Mouse (Mus musculus) forebrain, embryonic 10.5 days (tissue): ENCODE measurements around the gene Ctnna2. TPM values are rescaled to one million over a fixed set of nuclear protein-coding genes. Genes with fewer than 3 reads are reported as not detected.

Experiments
- DNase-seq: peaks from one replicate; pipeline ENCODE4 v3.0.0-alpha.2; 2017; ENCODE audit warnings: low spot score; ENCODE audit errors: extremely low spot score
- H3K27ac ChIP-seq: fragments of 300-500 bp; sonication (generic); 2 replicates; pipeline ENCODE4 v1.5.1; 2016; ENCODE audit warnings: mild to moderate bottlenecking
- H3K27me3 ChIP-seq: fragments of 300-500 bp; sonication (generic); 2 replicates; pipeline ENCODE4 v1.6.1; 2016; ENCODE audit warnings: mild to moderate bottlenecking; ENCODE audit not compliant: poor library complexity, severe bottlenecking
- H3K36me3 ChIP-seq: fragments of 300-500 bp; sonication (generic); replicated peaks from 2 replicates; pipeline ENCODE4 v1.6.1; 2016; ENCODE audit warnings: mild to moderate bottlenecking, moderate library complexity
- H3K4me1 ChIP-seq: fragments of 300-500 bp; sonication (generic); 2 replicates; pipeline ENCODE4 v1.6.1; 2016
- H3K4me3 ChIP-seq: fragments of 300-500 bp; sonication (generic); 2 replicates; pipeline ENCODE4 v1.5.1; 2016; ENCODE audit warnings: mild to moderate bottlenecking, moderate library complexity
- H3K9me3 ChIP-seq: fragments of 300-500 bp; sonication (generic); 2 replicates; pipeline ENCODE4 v1.6.1; 2016; ENCODE audit warnings: mild to moderate bottlenecking, moderate library complexity
- WGBS: fragments of 180-500 bp; shearing (Covaris S2); methylation state at CpG from one replicate; pipeline ENCODE4 v1.1.7; 2016; 5-methylcytosine and 5-hydroxymethylcytosine counted together
- polyA plus RNA-seq: library from polyadenylated mRNA; unstranded; fragments of >200 nt; fragmentation: Nextera tagmentation; extraction: Ambion mirVana; gene quantifications from 2 replicates; pipeline ENCODE4 v1.2.1, GENCODE M21; 2016

Ctnna2 gene
- polyA plus RNA-seq, 1 experiment from 2014 or later: 16.1 TPM

GRCm38 (mm10) chr6:77441051-77441450 is 538.4 kb downstream of the Ctnna2 start:
- Histone ChIP-seq H3K9me3 (no peaks in the 10 kb centered on the region), H3K4me1 (no peaks in the 10 kb centered on the region), H3K4me3 (no peak overlapping the region), H3K27me3 (no peaks in the 10 kb centered on the region), H3K27ac (no peak overlapping the region), H3K36me3 (no peaks in the 10 kb centered on the region)
- WGBS: 87% methylated on average over 5 of the region's 5 CpGs
- DNase-seq: no peak

- Histone ChIP-seq H3K4me3 (no peak overlapping the region), H3K36me3 (no peaks in the 10 kb centered on the region), H3K27ac (no peak overlapping the region), H3K4me1 (no peaks in the 10 kb centered on the region), H3K27me3 (no peaks in the 10 kb centered on the region), H3K9me3 (no peaks in the 10 kb centered on the region)
- WGBS: 84% methylated on average over 4 of the region's 4 CpGs
- no peak for DNase-seq
Observed at GRCm38 (mm10) chr6:77430381-77430780, 549.1 kb downstream of the Ctnna2 start.

GRCm38 (mm10) chr6:77425746-77426145 is 553.8 kb downstream of the Ctnna2 start:
- Histone ChIP-seq H3K36me3 (no peaks in the 10 kb centered on the region), H3K4me3 (no peak overlapping the region), H3K27me3 (no peaks in the 10 kb centered on the region), H3K9me3 (no peaks in the 10 kb centered on the region), H3K4me1 (no peaks in the 10 kb centered on the region), H3K27ac (no peak overlapping the region)
- no peak for DNase-seq

GRCm38 (mm10) chr6:77424826-77425225 is 554.7 kb downstream of the Ctnna2 start:
- Histone ChIP-seq H3K27ac (no peak overlapping the region), H3K9me3 (no peaks in the 10 kb centered on the region), H3K27me3 (no peaks in the 10 kb centered on the region), H3K4me1 (no peaks in the 10 kb centered on the region), H3K4me3 (no peak overlapping the region), H3K36me3 (no peaks in the 10 kb centered on the region)
- no peak for DNase-seq
- 87% methylated on average over 4 of the region's 4 CpGs for WGBS

GRCm38 (mm10) chr6:77421564-77422139 is 557.8 kb downstream of the Ctnna2 start:
- Histone ChIP-seq H3K36me3 (no peaks in the 10 kb centered on the region), H3K27ac (no peak overlapping the region), H3K4me1 (no peaks in the 10 kb centered on the region), H3K27me3 (no peaks in the 10 kb centered on the region), H3K9me3 (no peaks in the 10 kb centered on the region), H3K4me3 (no peak overlapping the region)
- WGBS: 85% methylated on average over 3 of the region's 3 CpGs
- no peak for DNase-seq

GRCm38 (mm10) chr6:77416999-77417398 is 562.5 kb downstream of the Ctnna2 start:
- H3K27me3 ChIP-seq: no peaks in the 10 kb centered on the region
- DNase-seq: no peak
- H3K27ac ChIP-seq: no peak overlapping the region
- 88% methylated on average over 1 of the region's 1 CpGs for WGBS
- H3K36me3 ChIP-seq: no peaks in the 10 kb centered on the region
- H3K9me3 ChIP-seq: no peaks in the 10 kb centered on the region
- H3K4me3 ChIP-seq: no peak overlapping the region
- H3K4me1 ChIP-seq: peaks cover 18% of the 10 kb centered on the region

DNA sequence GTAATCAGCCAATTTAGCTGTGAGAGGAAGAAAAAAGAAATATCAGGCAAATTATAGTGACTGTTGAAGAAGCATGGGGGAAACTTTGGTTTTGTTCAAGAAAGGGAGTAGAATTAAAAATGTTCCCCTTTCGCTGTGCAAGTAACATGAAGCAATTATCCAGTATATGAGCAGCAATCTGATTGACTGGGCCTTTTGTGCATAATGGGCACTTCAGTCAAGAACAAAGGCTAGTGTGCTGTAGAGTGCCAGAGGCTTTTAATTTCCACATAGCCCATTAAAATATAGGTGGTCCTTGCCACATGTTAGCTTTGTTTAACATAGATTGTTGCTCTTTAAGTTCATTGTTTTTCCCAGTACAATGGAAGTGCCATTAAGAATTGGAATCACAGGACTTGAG is 566.0 kb downstream of the Ctnna2 start:
- Histone ChIP-seq H3K9me3 (no peaks in the 10 kb centered on the region), H3K27me3 (no peaks in the 10 kb centered on the region), H3K36me3 (no peaks in the 10 kb centered on the region), H3K4me3 (no peak overlapping the region), H3K4me1 (peaks cover 18% of the 10 kb centered on the region), H3K27ac (no peak overlapping the region)
- WGBS: 46% methylated on average over 1 of the region's 1 CpGs
- DNase-seq: no peak

DNA sequence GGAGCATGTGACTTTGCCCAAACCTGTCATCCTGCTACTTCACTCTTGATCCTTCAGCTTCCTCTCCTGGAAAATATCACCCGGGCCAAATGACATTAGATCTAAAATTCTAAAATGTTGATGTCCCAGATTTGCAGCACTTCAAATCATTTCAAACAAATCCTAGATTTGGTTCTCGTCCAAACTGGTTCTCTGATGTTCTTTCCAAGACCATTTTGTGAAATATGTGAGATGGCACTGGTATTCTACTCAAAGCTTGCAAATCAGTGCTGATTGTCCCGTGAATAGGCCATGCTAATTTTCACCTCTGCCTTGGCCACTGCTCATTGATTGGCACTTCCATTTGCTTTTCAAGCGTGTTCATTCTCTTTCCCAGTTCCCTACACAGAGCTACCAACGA is 571.0 kb downstream of the Ctnna2 start:
- Histone ChIP-seq H3K9me3 (no peaks in the 10 kb centered on the region), H3K36me3 (no peaks in the 10 kb centered on the region), H3K27me3 (no peaks in the 10 kb centered on the region), H3K4me1 (peaks cover 3% of the 10 kb centered on the region; the same call in 1 of the 2 replicates), H3K27ac (no peak overlapping the region), H3K4me3 (no peak overlapping the region)
- no peak for DNase-seq
- WGBS: 85% methylated on average over 5 of the region's 5 CpGs

- no peaks in the 10 kb centered on the region for H3K36me3 ChIP-seq
- H3K4me1 ChIP-seq: no peaks in the 10 kb centered on the region
- H3K27ac ChIP-seq: no peak overlapping the region
- WGBS: 92% methylated on average over 6 of the region's 6 CpGs
- H3K27me3 ChIP-seq: no peaks in the 10 kb centered on the region
- no peaks in the 10 kb centered on the region for H3K9me3 ChIP-seq
- no peak overlapping the region for H3K4me3 ChIP-seq
- no peak for DNase-seq
Observed at GRCm38 (mm10) chr6:77400751-77401150, 578.7 kb downstream of the Ctnna2 start.

DNA sequence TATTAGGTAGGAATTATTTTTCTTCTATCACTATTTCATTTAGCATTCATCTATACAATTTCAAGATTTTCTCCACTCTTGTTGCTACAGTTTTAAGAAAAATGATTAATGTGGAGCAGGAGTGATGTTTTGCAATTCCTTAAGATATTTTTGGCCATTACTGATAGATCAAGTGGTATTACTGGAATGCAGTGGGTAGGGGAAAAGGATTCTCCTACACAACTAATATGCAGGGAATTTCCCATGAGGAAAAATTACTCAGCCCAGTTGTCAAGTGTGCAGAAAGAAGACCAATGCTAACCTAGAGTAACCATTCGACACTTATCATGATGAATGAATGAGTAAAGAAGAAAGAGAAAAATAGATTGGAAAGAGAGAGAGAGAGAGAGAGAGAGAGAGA is 587.8 kb downstream of the Ctnna2 start:
- H3K4me3 ChIP-seq: no peak overlapping the region
- H3K9me3 ChIP-seq: no peaks in the 10 kb centered on the region
- WGBS: 100% methylated on average over 1 of the region's 1 CpGs
- H3K27ac ChIP-seq: no peak overlapping the region
- no peaks in the 10 kb centered on the region for H3K4me1 ChIP-seq
- no peaks in the 10 kb centered on the region for H3K27me3 ChIP-seq
- H3K36me3 ChIP-seq: no peaks in the 10 kb centered on the region
- no peak for DNase-seq

- H3K27me3 ChIP-seq: no peaks in the 10 kb centered on the region
- no peak overlapping the region for H3K27ac ChIP-seq
- no peaks in the 10 kb centered on the region for H3K9me3 ChIP-seq
- H3K4me3 ChIP-seq: no peak overlapping the region
- H3K4me1 ChIP-seq: no peaks in the 10 kb centered on the region; the same call in 1 of the 2 replicates
- DNase-seq: no peak
- H3K36me3 ChIP-seq: no peaks in the 10 kb centered on the region
Observed at GRCm38 (mm10) chr6:77381309-77381708, 598.2 kb downstream of the Ctnna2 start.

- Histone ChIP-seq H3K4me3 (no peak overlapping the region), H3K9me3 (no peaks in the 10 kb centered on the region), H3K4me1 (no peaks in the 10 kb centered on the region), H3K36me3 (no peaks in the 10 kb centered on the region), H3K27ac (no peak overlapping the region), H3K27me3 (no peaks in the 10 kb centered on the region)
- DNase-seq: no peak
- WGBS: 78% methylated on average over 5 of the region's 5 CpGs
Observed at GRCm38 (mm10) chr6:77373132-77373531, 606.4 kb downstream of the Ctnna2 start.

DNA sequence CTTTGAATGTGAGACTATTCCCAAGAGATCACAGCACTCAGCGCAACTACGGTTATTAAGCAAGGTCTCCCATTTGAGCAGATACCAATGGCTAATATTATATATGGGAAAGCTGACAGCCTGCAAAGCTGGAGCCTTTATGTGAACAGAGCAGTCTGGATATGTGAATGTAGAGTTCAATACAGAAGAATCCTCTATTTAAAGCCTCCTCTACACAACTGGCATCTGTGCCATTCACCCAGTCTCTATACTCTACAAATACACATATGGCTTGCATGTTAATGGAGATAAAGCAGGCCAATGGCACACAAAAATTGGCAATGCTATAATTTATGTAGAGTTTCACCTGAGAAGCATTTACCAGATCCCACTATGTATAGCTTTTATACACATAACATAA is 608.4 kb downstream of the Ctnna2 start:
- no peaks in the 10 kb centered on the region for H3K4me1 ChIP-seq
- no peak for DNase-seq
- no peak overlapping the region for H3K4me3 ChIP-seq
- no peaks in the 10 kb centered on the region for H3K27me3 ChIP-seq
- no peak overlapping the region for H3K27ac ChIP-seq
- H3K9me3 ChIP-seq: no peaks in the 10 kb centered on the region
- WGBS: 99% methylated on average over 2 of the region's 2 CpGs
- H3K36me3 ChIP-seq: no peaks in the 10 kb centered on the region

DNA sequence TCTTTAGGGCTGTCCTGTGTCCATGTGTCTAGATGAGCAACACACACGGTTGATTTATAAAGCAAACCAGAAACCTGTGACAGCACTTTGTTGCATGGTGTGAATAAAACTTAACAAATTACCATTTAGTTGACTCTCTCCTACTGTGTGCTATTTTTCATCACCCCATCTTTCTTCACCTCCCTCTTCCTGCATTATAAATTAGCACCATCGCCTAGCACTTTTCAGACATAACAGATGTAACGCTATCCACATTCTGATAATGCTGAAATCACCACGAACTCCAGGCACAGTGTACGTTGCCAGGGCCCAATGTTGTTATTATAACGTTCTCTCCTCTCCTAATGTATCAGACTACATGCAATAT is 621.0 kb downstream of the Ctnna2 start:
- H3K4me1 ChIP-seq: peaks cover 10% of the 10 kb centered on the region
- no peaks in the 10 kb centered on the region for H3K27me3 ChIP-seq
- no peaks in the 10 kb centered on the region for H3K36me3 ChIP-seq
- no peaks in the 10 kb centered on the region for H3K9me3 ChIP-seq
- 91% methylated on average over 6 of the region's 6 CpGs for WGBS
- DNase-seq: no peak
- H3K27ac ChIP-seq: no peak overlapping the region
- no peak overlapping the region for H3K4me3 ChIP-seq
